Mouse (Mus musculus): Measurements from ENCODE around the gene Slc24a2.

DNA sequence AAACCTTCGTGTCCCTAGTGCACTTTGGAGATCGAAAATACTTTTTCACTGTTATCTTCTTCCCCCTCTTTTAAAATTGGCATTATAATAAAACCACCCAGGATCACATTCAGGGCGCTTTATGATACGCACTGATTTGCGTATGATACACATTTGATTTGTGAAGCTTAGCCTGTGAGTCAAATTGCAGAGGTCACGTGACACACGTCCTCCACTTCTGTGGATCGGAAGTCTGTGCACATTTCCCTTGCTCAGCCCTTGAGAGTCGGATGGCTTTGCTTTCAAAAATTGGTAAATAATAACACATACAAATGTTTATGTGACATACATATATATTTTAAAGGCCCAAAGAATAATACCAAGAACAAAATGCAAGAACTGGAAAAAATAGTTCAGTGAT lies 294.1 kb downstream of the Slc24a2 start:
- TF ChIP-seq CTCF (IDR thresholded peaks at IDR 0.05; ENCODE audit: insufficient read depth, low read length): no peak
- TF ChIP-seq POLR2A (IDR thresholded peaks at IDR 0.05; ENCODE audit: borderline replicate concordance, extremely low read depth, low read depth, low read length): no peak
